Mouse (Mus musculus): ENCODE results near the gene Dcps.

The Dcps gene

GRCm38 (mm10) chr9:35108916-35109315, 66.9 kb downstream of the Dcps start:
- peak; percentile 78 for ATAC-seq (ENCODE audit: low TSS enrichment)

- no peak for ATAC-seq (ENCODE audit: low TSS enrichment)
These were observed 67.8 kb downstream of the Dcps start for GRCm38 (mm10) chr9:35108066-35108465.

GRCm38 (mm10) chr9:35107396-35107795, 68.5 kb downstream of the Dcps start:
- no peak for ATAC-seq (ENCODE audit: low TSS enrichment)

DNA sequence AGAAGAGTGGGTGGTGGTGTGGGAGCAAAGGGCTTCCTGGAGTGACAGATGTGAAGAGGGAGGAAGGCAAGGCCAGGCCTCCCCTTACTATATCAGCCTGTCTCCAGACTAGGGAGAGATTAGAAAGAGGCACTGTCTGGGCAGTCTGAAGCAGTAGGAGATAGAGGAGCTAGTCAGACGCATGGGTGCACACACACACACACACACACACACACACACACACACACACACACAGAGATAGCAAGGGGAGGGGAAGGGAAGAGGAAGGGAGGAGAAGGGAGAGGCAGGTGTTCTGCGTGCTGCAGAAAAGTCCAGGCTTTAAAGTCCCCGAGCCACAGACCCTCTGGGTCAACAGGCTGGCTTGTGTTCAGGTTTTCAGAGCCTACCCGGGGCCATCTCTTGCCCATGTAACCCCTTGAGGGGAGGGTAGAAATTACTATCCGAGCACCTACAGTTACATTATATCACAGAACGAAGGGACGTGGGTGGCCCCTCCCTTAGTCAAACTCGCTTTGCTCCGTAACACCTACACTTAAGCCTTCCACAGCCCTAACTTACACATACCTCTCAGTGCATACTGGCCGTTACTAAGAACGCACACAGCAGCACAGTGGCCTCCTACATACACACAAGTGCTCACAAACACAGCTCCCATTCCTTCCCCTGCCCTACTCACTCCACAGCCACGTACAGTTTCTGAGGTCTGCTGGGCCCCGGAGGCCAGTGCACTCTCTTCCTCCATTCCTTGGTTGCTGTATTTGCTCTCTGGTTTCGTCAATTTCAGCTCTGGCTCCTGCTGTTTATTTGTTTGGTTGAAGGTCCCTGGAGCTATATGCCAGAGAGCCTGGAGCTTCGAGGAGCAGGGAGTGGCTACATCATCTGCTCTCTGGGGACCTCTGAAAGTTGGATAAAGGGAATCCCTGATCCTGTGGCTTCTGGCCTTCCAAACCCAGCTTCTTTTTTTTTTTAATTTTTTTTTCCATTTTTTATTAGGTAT, 69.7 kb downstream of the Dcps start:
- ATAC-seq (ENCODE audit: low TSS enrichment) = no peak; the same call in 1 of the 2 replicates

GRCm38 (mm10) chr9:35105438-35105837, 70.4 kb downstream of the Dcps start:
- no peak for ATAC-seq (ENCODE audit: low TSS enrichment)

GRCm38 (mm10) chr9:35104711-35105110, 71.2 kb downstream of the Dcps start:
- no peak for ATAC-seq (ENCODE audit: low TSS enrichment)

DNA sequence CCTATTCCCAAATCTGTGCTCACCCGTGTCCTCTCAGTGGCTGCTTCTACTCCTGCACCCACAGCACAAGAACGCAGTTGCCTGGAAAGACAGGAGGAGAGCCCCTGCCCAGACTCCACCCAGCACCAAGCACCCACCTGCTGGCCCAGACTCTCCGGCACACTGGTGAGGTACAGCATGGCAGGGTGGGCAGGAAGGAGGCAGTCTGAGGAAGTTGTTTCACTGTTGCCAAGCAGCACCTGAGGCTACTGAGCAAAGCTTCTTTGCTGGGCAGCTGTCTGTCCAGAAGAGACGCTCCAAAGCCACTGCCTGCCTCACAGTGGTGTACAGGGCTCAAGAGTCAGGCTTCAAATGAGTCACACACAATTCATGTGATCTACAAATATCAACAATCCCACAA, 77.1 kb downstream of the Dcps start:
- no peak for ATAC-seq (ENCODE audit: low TSS enrichment)

- ATAC-seq (ENCODE audit: low TSS enrichment) = no peak
These were observed 78.0 kb downstream of the Dcps start for GRCm38 (mm10) chr9:35097901-35098300.

- no peak for ATAC-seq (ENCODE audit: low TSS enrichment)
These were observed 80.1 kb downstream of the Dcps start for GRCm38 (mm10) chr9:35095726-35096125.

- no peak for ATAC-seq (ENCODE audit: low TSS enrichment)
These were observed 82.5 kb downstream of the Dcps start for GRCm38 (mm10) chr9:35093350-35093749.

- no peak for ATAC-seq (ENCODE audit: low TSS enrichment)
These were observed 83.0 kb downstream of the Dcps start for GRCm38 (mm10) chr9:35092904-35093303.

Data from frontal cortex, adult (tissue).